Mouse (Mus musculus) yolk sac, embryonic 10.5 days (tissue): Measurements from ENCODE around the gene Pcx.

Source experiments
- DNase-seq: peaks from one replicate; pipeline ENCODE4 v3.0.0-alpha.2; 2017; ENCODE audit warnings: low spot score

Gene Pcx

DNA sequence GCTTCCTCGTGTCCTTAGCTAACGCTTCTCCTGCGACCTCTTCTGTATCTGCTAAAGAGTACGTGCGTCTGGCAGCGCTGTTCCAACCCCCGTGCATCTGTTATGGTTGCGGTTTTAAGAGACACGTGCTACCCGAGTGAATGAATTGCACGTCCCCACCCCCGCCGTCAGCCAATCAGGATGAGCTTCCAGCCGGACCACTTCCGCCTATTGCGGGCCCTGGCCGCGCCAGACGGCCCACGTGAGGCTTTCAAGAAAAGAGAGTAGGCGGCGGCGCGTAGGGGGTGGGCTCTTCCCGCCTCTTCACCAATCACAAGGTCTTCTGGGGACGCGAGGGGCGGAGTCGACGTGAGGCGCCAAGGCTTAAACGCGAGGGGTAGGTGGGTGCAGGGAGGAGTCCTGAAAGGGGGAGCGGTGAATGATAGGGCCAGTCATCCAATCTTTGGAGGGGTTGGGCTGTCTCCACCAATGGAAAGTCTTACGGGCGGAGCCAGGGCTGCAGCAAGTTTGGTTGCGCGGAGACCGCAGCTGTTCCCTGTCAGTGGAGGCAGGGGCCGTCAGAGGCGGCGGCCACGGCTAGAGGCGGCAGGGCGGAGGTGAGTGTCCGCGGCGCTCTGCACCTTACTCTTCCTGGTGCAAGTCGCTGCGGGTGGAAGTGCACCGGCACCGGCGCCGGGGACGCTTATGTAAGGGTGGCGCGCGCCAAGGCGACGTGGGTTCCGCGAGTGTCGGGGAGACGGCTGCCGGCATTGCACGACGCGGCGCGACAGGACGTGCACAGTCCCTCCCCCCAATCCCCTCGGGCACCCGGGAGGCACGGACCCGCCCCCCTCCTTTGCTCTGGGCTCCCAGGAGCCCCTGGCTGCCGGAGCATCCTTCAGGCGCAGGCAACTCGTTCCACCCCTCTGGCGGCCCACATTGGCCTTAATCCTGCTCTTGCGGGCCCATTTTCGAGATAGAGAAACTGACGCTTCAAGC is at the start of gene Pcx:
TSS of gene Pcx (plus strand) at position 487 of the 978 bp plus-strand sequence.
- peak; percentile 100 for DNase-seq

DNA sequence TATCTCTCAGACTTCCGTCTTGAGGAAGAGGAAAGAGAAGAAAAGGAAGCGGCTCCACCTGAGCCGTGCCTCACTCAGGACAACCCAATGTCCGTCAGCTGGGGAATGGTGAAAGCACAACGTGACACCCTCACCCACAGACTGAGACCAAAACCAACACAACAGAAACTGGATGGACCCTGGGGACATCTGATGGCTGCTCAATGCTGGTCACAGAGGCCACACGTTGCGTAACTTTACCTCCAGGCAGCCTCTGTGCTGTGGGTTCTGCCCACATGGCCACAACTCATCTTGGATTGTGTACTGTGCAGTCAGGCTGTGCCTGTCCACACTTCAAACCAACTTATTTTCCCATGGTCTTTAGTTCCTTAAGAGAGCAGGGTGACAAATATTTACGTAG is 48.3 kb upstream of the Pcx start:
- DNase-seq, result no peak

DNA sequence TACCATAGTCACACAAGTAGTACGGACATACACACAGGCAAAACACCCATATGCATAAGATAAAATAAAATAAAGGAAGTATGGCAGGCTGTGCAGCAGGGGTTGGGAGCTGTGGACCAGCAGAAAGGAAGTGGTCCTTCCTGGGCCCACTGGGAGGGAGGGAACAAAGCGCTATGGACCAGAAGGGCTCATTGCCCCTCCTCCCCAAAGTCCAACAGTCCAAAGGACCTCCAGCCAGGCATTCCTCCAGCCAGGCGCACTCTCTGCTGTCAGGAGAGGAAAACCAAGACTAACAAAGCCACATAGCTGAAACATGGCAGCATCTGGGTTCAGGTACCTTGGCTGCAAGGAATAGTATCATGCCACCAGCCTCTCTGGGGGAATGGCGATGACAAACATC is 45.6 kb upstream of the Pcx start:
- peak; percentile 15 for DNase-seq

GRCm38 (mm10) chr19:4468363-4468762 is 41.9 kb upstream of the Pcx start:
- DNase-seq, result no peak

DNA sequence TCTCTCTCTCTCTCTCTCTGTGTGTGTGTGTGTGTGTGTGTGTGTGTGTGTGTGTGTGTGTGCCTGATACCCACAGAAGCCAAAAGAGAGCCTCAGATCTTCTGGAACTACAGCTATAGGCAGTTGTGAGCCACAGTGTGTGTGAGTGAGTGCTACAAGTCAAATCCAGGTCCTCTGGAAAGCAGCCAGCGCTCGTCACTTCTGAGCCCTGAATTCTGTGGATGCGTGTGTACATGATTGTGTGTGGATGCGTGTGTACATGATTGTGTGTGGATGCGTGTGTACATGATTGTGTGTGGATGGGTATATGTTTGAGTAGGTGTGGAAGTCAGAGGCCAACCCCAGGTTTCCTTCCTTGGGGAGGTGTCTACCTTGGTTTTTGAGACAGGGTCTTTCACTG is 36.7 kb upstream of the Pcx start:
- DNase-seq, result no peak

DNA sequence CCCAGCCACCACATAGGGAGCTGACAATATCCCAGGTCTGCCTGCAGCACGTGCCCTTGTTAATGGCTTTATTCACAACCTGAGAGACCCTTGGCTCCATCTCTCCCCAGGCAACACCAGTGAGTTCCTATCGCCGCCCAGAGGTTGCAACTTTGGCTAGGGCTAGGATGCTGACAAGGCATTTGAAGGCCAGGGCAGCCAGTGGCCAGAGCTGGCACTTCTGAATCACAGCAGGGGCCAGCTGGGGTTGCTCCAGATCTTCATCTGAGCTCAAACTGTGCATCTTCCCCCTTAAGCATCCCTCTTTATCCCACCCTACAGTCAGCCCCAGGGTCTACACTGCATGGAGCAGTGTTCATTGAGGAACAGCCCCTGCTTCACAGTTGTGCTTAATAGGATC is 35.5 kb upstream of the Pcx start:
- no peak for DNase-seq

DNA sequence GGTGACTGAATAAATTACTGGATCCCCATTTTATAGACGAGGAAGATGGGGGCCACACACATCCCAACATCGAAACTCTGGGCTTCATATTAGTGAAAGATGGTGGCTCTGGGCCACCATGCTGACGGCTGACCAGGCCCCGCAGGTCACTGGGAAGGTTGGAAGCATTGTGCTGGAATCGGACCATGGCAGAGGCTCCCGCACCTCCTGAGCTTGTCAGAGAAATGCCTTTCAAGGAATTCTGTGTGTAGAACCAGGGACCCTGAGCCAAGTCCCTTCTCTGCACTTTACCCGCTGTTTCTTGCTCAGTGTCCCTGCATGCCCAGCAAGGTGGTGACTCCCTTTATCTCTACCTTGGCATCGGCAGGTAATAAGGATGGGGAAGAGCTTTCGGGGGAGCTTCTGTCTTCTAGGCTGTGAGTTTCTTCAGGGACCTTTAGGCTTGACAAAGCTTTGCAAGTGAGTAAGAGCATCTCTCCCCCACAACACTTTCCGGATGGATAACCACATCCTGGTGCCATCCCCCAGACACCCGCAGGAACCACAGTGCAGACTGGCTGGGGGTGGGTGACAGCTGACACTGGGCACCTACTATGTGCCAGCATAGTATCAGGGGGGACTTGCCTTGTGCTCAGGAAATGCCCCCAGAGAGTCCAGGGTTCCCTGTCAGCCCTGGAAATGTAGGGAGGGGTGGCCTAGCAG is 34.9 kb upstream of the Pcx start:
- no peak for DNase-seq

DNA sequence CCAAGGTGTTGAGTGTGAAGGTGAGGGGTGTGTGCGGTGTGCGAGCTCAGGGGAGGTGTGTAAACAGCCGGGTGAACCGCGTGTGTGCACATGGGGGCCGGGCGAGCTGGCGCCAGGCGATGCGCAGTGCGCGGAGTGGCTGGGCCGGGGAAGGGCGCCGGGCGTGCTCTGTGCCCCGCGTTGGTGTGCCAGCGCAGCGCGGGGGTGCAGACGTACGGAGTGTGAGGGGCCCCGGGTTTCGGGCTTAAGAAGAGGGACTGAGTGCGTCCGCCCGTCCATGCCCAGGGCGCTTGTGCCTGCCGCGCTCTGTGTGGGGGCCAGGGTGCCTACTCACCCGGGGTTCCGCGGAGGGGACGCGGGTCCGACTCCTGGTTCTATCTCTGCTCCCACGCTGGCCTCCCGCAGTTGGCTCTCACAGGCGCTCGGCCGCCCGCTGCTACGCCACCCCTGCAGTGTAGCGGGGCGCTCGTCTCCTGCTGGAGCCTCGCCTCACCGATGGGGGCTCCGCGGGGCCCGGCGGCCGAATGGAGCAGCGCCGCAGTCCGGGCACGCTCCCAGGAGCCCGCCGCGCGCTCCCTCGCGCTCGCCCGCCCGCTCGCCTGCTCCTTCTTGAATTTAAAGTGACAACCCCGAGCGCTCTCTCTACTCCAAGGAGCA is 33.5 kb upstream of the Pcx start:
- no peak for DNase-seq

DNA sequence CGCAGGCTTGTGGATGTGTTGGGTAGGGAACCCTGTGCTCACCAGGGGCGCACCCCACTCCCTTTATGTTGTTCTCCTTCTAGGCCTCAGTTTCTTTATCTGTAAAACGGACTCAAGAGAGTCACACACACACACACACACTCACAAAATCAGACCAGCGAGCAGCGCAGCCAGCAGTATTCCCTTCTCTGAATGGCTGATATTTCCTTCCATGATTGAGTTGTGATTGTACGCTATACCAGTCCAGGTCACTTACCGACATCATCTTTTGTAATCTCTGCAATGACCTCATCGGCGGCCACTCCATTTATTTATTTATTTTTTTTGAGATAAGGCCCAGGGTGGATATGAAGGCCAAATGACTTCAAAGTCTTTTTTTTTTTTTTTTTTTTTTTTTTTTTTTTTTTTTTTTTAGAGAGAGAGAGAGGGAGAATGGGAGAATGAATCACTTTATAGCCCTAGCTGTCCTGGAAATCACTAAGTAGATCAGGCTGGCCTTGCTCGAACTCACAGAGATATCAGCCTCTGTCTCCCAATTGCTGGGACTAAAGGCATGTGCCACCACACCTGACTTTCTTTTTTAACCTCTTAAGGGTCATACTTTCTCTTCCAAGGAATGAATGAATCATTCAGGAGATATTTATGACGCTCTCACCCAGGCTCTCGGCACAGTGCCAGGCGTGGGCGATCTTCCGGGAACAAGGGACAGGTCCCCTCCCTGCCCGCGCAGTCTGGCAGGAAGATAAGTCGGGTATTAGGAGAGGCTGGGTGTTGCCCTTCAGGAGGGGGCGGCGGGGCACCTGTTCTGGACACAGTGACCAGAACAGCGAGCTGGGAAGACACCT is 32.7 kb upstream of the Pcx start, which contains the start of gene Syt12:
TSS of gene Syt12 (minus strand) at position 103 of the 845 bp plus-strand sequence.
- DNase-seq, result no peak

GRCm38 (mm10) chr19:4478190-4478516 is 32.1 kb upstream of the Pcx start:
- no peak for DNase-seq

DNA sequence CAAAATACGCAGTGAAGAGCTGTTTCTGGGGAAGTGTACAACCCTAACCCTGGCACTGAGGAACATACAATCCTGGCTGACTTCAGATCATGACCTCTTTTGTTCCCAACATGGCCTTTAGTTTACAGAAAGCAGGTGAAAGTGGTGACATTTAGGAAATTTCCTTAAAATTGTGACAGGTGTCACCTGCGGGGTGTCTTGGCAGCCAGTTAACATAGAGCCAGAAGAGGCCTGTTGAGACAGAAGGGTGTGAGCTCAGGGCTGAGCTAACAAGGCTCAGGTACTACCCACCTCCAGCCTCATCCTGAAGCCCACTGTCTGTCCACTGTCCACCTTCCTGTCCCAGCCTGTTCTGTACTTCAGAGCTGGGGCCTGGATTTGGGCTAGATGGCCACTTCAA is 30.2 kb upstream of the Pcx start:
- no peak for DNase-seq

DNA sequence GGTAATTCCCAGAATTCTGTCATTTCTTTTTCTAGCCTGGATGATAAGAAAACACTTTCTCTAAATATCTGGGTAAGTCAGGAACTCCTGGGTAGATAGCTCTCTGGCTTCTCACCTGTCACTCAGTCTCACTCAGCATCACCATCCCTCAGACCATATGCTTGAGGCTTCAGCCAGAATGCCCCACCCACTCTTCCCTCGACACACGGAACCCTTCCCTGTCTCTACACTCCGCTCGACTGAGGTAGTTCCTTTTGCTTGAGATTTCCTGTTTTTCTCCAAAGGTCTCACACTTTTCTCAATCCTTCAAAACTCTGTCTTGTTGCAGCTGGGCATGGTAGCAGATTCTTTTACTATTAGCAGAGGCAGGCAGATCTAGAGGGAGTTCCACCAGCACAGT is 28.9 kb upstream of the Pcx start:
- DNase-seq, result no peak

- DNase-seq, result no peak
These were observed 28.0 kb upstream of the Pcx start for GRCm38 (mm10) chr19:4482111-4482859.

DNA sequence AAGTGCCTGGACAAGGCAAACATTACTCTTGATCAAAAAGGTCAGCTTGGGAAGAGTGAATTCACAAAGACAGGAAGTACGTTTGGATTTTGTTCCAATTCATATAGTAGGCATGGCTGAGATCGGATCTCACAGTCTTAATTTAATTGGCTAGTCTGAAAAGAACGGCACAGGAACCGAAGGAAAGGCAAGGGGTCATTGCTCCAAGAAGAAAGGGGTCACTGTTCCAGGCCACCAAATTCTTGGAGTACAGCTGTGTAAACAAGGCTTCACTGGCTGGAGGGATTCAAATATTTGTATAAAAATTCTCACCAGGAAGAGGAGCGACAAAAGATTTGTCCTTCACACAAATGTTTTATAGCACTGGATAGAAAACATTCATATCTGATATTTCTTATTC is 25.3 kb upstream of the Pcx start:
- no peak for DNase-seq

- no peak for DNase-seq
These were observed 22.4 kb upstream of the Pcx start for GRCm38 (mm10) chr19:4487877-4488276.

GRCm38 (mm10) chr19:4491080-4491695 is 19.1 kb upstream of the Pcx start:
- no peak for DNase-seq

GRCm38 (mm10) chr19:4492526-4493296 is 17.6 kb upstream of the Pcx start:
- DNase-seq, result peak; percentile 29

DNA sequence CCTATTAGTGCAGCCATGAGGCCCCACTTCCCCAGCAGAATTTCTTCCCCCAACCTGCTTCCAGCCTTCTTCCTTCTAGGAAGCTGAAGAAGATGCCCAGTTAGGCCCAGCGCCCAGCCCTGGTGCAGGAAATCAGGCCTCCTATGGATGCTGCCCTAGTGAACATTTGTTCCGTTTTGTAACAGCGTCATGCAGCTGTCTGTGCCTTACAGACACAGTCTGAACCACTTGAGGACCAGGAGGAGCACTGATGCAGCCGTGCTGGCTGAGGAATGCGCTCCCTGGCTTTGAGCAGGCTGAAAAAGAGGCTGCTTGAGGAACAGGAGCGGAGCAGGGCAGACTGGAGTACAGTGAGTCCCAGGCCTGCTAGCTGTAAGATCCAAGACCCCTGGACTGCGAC is 15.6 kb upstream of the Pcx start:
- no peak for DNase-seq

DNA sequence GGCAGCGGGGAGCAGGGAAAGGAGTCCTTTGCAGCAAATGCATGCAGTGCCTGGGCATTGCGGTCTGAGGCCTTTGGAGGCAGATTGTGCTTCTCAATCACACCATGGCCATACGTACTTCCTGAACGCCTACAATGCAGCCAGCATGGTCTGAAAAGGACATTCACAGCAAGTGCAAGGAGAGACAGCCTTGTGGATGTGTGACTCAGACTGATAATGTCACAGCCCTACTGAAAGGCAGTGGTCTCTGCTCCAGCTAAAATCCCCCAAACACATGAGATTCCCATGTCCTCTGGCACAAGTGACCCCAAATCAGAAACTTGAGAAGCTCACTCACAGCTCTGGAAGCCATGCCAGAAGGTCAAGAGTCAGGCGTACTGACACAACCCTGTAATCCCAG is 14.5 kb upstream of the Pcx start:
- DNase-seq, result no peak
